Mouse (Mus musculus) E14TG2a.4 (cell line): Measurements from ENCODE around the gene Slc30a4.

Experiments used
- CTCF ChIP-seq: conservative IDR thresholded peaks from 2 replicates; pipeline ENCODE4 v1.5.1; 2014; ENCODE audit warnings: low read length
- POU5F1 ChIP-seq: IDR thresholded peaks from 2 replicates; pipeline ENCODE4 v1.6.1; 2014; ENCODE audit warnings: low read length, borderline replicate concordance

- no peak for TF ChIP-seq CTCF
- TF ChIP-seq POU5F1: no peak
Observed at GRCm38 (mm10) chr2:122675126-122675525, 27.3 kb downstream of the Slc30a4 start.
